Mouse (Mus musculus) forebrain, postnatal 0 days (tissue): ENCODE results near the gene Rnf7. TPM values are rescaled to one million over a fixed set of nuclear protein-coding genes. Genes with fewer than 3 reads are reported as not detected.
A peak's percentile ranks its signal among the peaks of the same experiment; 100 is the strongest.
"Not testable (repeated sequence)": the region's sequence is repeated elsewhere in the genome, so short reads cannot be mapped to it uniquely, and the experiment has no call there.

Experiments
- ATAC-seq: fragments of 200-750 bp; cut with Nextera tagmentation; 2 replicates; pipeline ENCODE4 v1.8.0; 2017; ENCODE audit warnings: mild to moderate bottlenecking, moderate library complexity
- DNase-seq: peaks from one replicate; pipeline ENCODE4 v3.0.0-alpha.2; 2015
- H3K27ac ChIP-seq: fragments of 300-500 bp; sonication (generic); 2 replicates; pipeline ENCODE4 v1.5.1; 2014; ENCODE audit warnings: low read depth, mild to moderate bottlenecking, antibody characterized with exemption, low read length, moderate library complexity, mixed read lengths
- H3K27me3 ChIP-seq: fragments of 300-500 bp; sonication (generic); 2 replicates; pipeline ENCODE4 v1.6.1; 2014; ENCODE audit warnings: mild to moderate bottlenecking, low read length, mixed read lengths; ENCODE audit not compliant: insufficient read depth
- H3K36me3 ChIP-seq: fragments of 300-500 bp; sonication (generic); 2 replicates; pipeline ENCODE4 v1.6.1; 2014; ENCODE audit warnings: mild to moderate bottlenecking, moderate library complexity; ENCODE audit not compliant: insufficient read depth
- H3K4me1 ChIP-seq: fragments of 300-500 bp; sonication (generic); 2 replicates; pipeline ENCODE4 v1.6.1; 2014; ENCODE audit warnings: antibody characterized with exemption; ENCODE audit not compliant: insufficient read depth
- H3K4me2 ChIP-seq: fragments of 300-500 bp; sonication (generic); 2 replicates; pipeline ENCODE4 v1.6.1; 2014; ENCODE audit warnings: low read depth, mild to moderate bottlenecking, moderate library complexity
- H3K4me3 ChIP-seq: fragments of 300-500 bp; sonication (generic); 2 replicates; pipeline ENCODE4 v1.5.1; 2014; ENCODE audit warnings: low read depth, low read length, mixed read lengths
- H3K9ac ChIP-seq: fragments of 300-500 bp; sonication (generic); 2 replicates; pipeline ENCODE4 v1.6.1; 2014; ENCODE audit warnings: mild to moderate bottlenecking
- H3K9me3 ChIP-seq: fragments of 300-500 bp; sonication (generic); 2 replicates; pipeline ENCODE4 v1.6.1; 2016; ENCODE audit warnings: low read length
- CTCF ChIP-seq: sonication (generic); IDR thresholded peaks from 2 replicates; pipeline ENCODE4 v1.5.1; 2016; ENCODE audit warnings: antibody characterized with exemption, control low read depth, low read depth
- WGBS: fragments of 180-500 bp; shearing (Covaris S2); extraction: QIAGEN DNeasy Blood & Tissue Kit; methylation state at CpG from one replicate; pipeline ENCODE4 v1.1.7; 2014; 5-methylcytosine and 5-hydroxymethylcytosine counted together
- polyA plus RNA-seq: library from polyadenylated mRNA; unstranded; fragments of >200 nt; fragmentation: Nextera tagmentation; extraction: Ambion mirVana; gene quantifications from 2 replicates; pipeline ENCODE4 v1.2.1, GENCODE M21; 2015
- total RNA-seq: library from RNA; depleted of rRNA; stranded (reverse); fragments of >200 nt; gene quantifications from 2 replicates; pipeline ENCODE4 v1.2.3, GENCODE M21; 2014; rRNA removed

The Rnf7 gene
- total RNA-seq (178 and 300 TPM in 2 replicates), polyA plus RNA-seq (195 and 209 TPM in 2 replicates)

DNA sequence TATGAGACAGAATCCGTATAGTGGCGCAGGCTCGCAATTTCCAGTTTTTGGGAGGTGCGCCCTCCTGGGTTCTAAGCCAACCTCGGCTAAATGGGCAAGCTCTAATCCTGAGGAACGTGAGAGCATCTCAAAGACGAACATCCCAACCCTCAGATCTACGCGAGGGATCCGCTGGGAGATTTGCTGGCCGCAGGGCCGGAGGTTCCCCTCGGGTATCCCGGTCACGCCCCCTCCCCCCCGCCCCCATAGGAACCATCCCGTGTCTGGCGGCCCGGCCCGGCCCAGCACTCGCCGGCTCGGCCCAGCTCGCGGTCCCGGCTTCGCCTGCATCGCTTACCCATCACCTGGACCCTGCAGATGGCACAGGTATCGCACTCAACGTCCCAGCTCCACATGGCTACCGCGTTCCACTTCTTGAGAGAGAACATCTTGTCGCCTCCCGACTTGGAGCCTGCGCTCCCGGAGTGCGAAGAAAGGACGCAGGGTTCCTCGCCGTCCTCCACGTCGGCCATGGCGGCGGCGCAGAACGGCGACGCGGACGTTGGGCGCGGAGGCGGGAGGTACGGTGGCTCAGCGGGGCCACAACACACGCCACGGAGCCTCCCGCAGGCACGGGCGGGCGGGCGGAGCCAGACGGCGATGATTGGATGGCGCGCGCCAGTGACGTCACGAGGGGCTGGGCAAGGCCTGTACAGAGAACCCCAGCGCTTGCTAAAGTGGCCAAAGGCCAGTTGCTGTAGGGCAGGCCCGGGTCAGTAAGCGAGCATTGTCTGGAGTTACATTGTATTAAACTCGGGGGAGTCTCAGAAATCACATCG, at the start of gene Rnf7:
Gene Rnf7 (minus strand): TSS at position 605 of the 818 bp plus-strand sequence.
- H3K4me2 ChIP-seq, result peak within 1 kb of the TSS; percentile 84
- peaks cover 7% of the 10 kb centered on the region; the same call in 1 of the 2 replicates for H3K4me1 ChIP-seq
- 0 out of 2 replicates have a peak, but pooled peaks have one; percentile 18 for TF ChIP-seq CTCF
- peak within 1 kb of the TSS; percentile 86 for H3K27ac ChIP-seq
- ATAC-seq (peak; percentile 99), DNase-seq (peak; percentile 99)
- WGBS, result under 1% methylated on average over 74 of the region's 74 CpGs
- peaks cover 6% of the 10 kb centered on the region; the same call in 1 of the 2 replicates for H3K36me3 ChIP-seq
- no peaks in the 10 kb centered on the region for H3K27me3 ChIP-seq
- H3K9ac ChIP-seq, result peak within 1 kb of the TSS; percentile 77
- H3K4me3 ChIP-seq, result peak within 1 kb of the TSS; percentile 84
- no peaks in the 10 kb centered on the region for H3K9me3 ChIP-seq

DNA sequence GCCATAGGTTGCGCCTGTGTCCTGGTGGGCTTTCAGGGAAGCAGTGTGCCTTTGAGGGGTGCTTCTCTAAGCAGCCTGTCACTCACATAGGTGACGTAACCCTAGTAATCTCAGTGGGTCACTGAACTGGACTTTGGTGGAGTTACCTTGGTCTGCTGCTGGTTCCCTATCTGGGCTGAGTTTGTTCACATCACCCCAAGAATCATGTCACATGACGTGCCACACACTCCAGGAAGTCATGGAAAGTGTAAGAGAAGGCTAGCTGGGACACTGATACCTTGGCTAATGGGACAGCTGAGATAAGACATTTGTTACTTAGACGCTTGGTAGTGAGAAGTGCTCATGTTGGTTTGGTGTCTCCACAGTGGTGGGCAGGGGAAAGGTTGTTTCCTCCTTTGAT, 47.5 kb upstream of the Rnf7 start:
- 83% methylated on average over 4 of the region's 4 CpGs for WGBS
- no peak for TF ChIP-seq CTCF
- no peak overlapping the region for H3K27ac ChIP-seq
- H3K9ac ChIP-seq, result no peak overlapping the region
- H3K4me1 ChIP-seq, result 0 out of 2 replicates have a peak, but pooled peaks cover 3% of the 10 kb centered on the region
- H3K4me3 ChIP-seq, result no peak overlapping the region
- H3K27me3 ChIP-seq, result no peaks in the 10 kb centered on the region
- no peaks in the 10 kb centered on the region for H3K9me3 ChIP-seq
- ATAC-seq (no peak), DNase-seq (no peak)
- no peaks in the 10 kb centered on the region for H3K36me3 ChIP-seq
- no peak overlapping the region for H3K4me2 ChIP-seq

DNA sequence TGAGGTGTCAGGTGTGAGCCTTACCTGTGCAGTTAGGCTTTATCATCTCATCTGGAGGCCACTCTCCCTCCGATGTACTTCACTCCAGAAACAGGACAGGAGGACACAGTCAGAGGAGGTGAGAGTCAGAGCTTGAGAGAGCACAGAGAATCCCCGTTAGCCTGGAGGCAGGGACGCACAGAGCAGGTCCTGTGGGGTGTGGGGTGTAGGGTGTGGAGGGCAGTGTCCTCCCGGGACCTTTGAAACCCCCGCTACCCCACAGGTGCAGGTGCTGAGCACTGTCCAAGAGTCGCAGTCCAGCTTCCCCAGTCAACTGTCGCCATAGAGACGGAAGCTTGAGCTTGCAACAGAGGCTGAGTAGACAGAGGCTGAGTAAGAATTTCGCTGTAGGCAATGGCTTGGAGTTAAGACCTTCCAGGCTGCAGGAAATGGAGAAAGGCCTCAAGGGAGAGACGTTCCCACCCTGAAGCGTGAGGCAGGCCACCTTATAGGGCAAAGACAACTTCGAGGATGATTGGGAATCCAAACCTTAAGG, 46.6 kb upstream of the Rnf7 start, which contains the start of gene Gm28729:
Gene Gm28729 (minus strand): TSS at position 293 of the 535 bp plus-strand sequence.
- H3K9ac ChIP-seq, result no peak within 1 kb of the TSS
- no peak within 1 kb of the TSS for H3K4me3 ChIP-seq
- 58% methylated on average over 12 of the region's 12 CpGs for WGBS
- no peaks in the 10 kb centered on the region for H3K9me3 ChIP-seq
- DNase-seq (no peak), ATAC-seq (no peak)
- H3K4me2 ChIP-seq, result no peak within 1 kb of the TSS
- H3K4me1 ChIP-seq, result no peaks in the 10 kb centered on the region
- H3K36me3 ChIP-seq, result no peaks in the 10 kb centered on the region
- no peaks in the 10 kb centered on the region for H3K27me3 ChIP-seq
- no peak within 1 kb of the TSS for H3K27ac ChIP-seq
- TF ChIP-seq CTCF, result no peak

DNA sequence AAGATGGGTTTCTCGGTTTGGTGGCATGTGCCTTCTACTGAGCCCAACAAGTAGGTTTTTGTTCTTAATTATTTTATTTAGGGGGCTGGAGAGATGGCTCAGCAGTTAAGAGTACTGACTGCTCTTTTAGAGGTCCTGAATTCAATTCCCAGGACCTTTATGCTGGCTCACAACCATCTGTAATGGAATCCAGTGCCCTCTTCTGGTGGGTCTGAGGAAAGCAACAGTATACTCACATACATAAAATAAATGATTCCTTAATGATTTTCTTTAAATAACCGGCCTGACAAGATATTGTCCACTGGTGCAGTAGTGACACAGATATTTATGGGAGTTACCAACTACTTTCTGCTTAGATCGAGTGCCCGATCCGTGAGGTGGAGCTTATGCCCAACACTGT, 44.7 kb upstream of the Rnf7 start:
- Histone ChIP-seq H3K4me1 (no peaks in the 10 kb centered on the region), H3K27me3 (no peaks in the 10 kb centered on the region), H3K36me3 (no peaks in the 10 kb centered on the region), H3K27ac (no peak overlapping the region), H3K4me2 (no peak overlapping the region), H3K9ac (no peak overlapping the region), H3K9me3 (no peaks in the 10 kb centered on the region), H3K4me3 (no peak overlapping the region)
- TF ChIP-seq CTCF, result no peak
- WGBS, result 93% methylated on average over 5 of the region's 5 CpGs
- DNase-seq (no peak), ATAC-seq (no peak)

DNA sequence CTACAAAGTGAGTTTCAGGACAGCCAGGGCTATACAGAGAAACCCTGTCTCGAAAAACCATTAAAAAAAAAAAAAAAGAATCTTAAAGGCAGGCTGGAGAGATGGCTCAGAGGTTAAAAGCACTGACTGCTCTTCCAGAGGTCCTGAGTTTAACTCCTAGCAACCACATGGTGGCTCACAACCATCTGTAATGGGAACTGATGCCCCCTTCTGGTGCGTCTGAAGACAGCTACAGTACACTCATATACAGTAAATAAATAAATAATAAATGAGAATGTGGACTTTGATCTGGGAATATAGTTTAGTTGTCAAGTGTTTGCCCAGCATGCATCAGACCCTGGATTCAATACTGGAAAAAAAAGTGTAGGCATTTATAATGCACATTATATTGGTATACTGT, 43.1 kb upstream of the Rnf7 start:
- not testable (repeated sequence) for H3K27me3 ChIP-seq, ATAC-seq, DNase-seq, H3K4me1 ChIP-seq, H3K4me2 ChIP-seq, H3K9me3 ChIP-seq, H3K9ac ChIP-seq, H3K36me3 ChIP-seq, H3K4me3 ChIP-seq, H3K27ac ChIP-seq
- peak; percentile 19; the same call in 1 of the 2 replicates for TF ChIP-seq CTCF
- 77% methylated on average over 2 of the region's 2 CpGs for WGBS

DNA sequence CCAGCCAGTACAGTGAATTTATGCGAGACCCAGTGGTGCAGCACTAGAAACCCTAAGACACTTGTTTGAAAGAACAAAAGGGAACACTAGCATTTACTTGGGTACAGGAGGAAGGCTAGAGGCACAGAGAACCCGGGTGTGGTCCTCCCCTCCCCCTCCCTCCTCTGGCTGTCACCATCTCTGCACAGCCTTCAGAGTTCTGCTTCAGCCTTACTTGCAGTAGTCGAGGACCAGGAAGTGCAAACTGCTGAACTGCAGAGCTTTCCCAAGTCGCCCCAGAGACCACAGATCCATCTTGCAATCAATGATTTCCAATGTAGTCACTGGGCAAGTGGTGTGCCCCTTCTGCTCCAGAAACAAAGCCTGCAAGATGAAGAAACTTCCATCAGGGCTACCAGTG, 39.0 kb upstream of the Rnf7 start:
- Histone ChIP-seq H3K4me3 (no peak overlapping the region), H3K9ac (no peak overlapping the region), H3K4me1 (no peaks in the 10 kb centered on the region), H3K4me2 (no peak overlapping the region), H3K9me3 (no peaks in the 10 kb centered on the region), H3K27ac (no peak overlapping the region), H3K27me3 (no peaks in the 10 kb centered on the region), H3K36me3 (no peaks in the 10 kb centered on the region)
- no peak for TF ChIP-seq CTCF
- ATAC-seq, result no peak
- WGBS, result 39% methylated on average over 4 of the region's 4 CpGs
- DNase-seq, result no peak

DNA sequence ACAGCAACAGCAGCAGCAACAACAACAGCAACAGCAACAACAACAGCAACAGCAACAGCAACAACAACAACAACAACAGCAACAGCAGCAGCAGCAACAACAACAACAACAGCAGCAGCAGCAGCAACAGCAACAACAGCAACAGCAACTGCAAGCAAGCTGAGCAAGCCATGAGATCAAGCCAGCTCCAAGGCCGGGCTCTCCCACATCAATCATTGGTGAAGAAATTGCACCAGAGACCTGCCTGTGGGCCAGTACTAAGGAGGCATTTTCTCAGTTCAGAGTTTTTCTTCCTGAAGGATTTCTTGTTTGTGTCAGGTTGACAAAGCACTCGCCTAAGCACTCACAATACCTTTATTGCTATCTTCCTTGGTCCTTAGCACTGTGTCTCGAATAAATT, 38.3 kb upstream of the Rnf7 start:
- DNase-seq, result no peak
- Histone ChIP-seq H3K4me1 (no peaks in the 10 kb centered on the region), H3K27ac (no peak overlapping the region), H3K36me3 (no peaks in the 10 kb centered on the region), H3K9me3 (no peaks in the 10 kb centered on the region), H3K4me2 (no peak overlapping the region), H3K9ac (no peak overlapping the region), H3K4me3 (no peak overlapping the region), H3K27me3 (no peaks in the 10 kb centered on the region)
- WGBS, result 77% methylated on average over 3 of the region's 3 CpGs
- ATAC-seq, result no peak
- no peak for TF ChIP-seq CTCF
